Mouse (Mus musculus) MEL (cell line): ENCODE data around the gene Rpia.
"Not testable (repeated sequence)": the region's sequence is repeated elsewhere in the genome, so short reads cannot be mapped to it uniquely, and the experiment has no call there.

Source experiments
- CTCF ChIP-seq, 3 experiments: IDR thresholded peaks in 2 of 3; conservative IDR thresholded peaks in 1 of 3; 2 replicates each; pipeline ENCODE4 v1.5.1; 2011 to 2012; ENCODE audit warnings: low read length in 3 of 3, low read depth in 2 of 3, mild to moderate bottlenecking in 2 of 3, improper control_type of control experiment in 1 of 3, inconsistent platforms in 1 of 3, mixed read lengths in 1 of 3, moderate library complexity in 1 of 3; ENCODE audit not compliant: control insufficient read depth in 1 of 3, insufficient read depth in 1 of 3, poor library complexity in 1 of 3, severe bottlenecking in 1 of 3
- E2F4 ChIP-seq: IDR thresholded peaks from 2 replicates; pipeline ENCODE4 v1.6.1; 2011; ENCODE audit warnings: low read depth, low read length, improper control_type of control experiment, borderline replicate concordance
- ELF1 ChIP-seq: IDR thresholded peaks from 2 replicates; pipeline ENCODE4 v1.6.1; 2014; ENCODE audit warnings: low read depth, mild to moderate bottlenecking, inconsistent platforms, low read length, improper control_type of control experiment, moderate library complexity
- EP300 ChIP-seq, 2 experiments: IDR thresholded peaks; 2 replicates each; pipeline ENCODE4 v1.6.1; 2011; ENCODE audit warnings: improper control_type of control experiment in 2 of 2, low read length in 2 of 2, low read depth in 1 of 2, mild to moderate bottlenecking in 1 of 2
- ETS1 ChIP-seq: IDR thresholded peaks from 2 replicates; pipeline ENCODE4 v1.6.1; 2012; ENCODE audit warnings: low read depth, mild to moderate bottlenecking, inconsistent platforms, low read length, improper control_type of control experiment, moderate library complexity
- POLR2A ChIP-seq, 2 experiments: IDR thresholded peaks; 2 replicates each; pipeline ENCODE4 v1.6.1; 2011 to 2012; ENCODE audit warnings: low read length in 2 of 2, mild to moderate bottlenecking in 2 of 2, control low read depth in 1 of 2, improper control_type of control experiment in 1 of 2, low read depth in 1 of 2, moderate library complexity in 1 of 2; ENCODE audit not compliant: control insufficient read depth in 1 of 2, insufficient read depth in 1 of 2, poor library complexity in 1 of 2
- POLR2AphosphoS5 ChIP-seq: IDR thresholded peaks from 2 replicates; pipeline ENCODE4 v1.6.1; 2012; ENCODE audit warnings: low read depth, borderline replicate concordance, mild to moderate bottlenecking, inconsistent platforms, low read length, moderate library complexity, mixed read lengths
- RAD21 ChIP-seq: IDR thresholded peaks from 2 replicates; pipeline ENCODE4 v1.6.1; 2011; ENCODE audit warnings: mild to moderate bottlenecking, low read depth, low read length, improper control_type of control experiment
- SMC3 ChIP-seq: IDR thresholded peaks from 2 replicates; pipeline ENCODE4 v1.6.1; 2011; ENCODE audit warnings: low read depth, low read length, improper control_type of control experiment

DNA sequence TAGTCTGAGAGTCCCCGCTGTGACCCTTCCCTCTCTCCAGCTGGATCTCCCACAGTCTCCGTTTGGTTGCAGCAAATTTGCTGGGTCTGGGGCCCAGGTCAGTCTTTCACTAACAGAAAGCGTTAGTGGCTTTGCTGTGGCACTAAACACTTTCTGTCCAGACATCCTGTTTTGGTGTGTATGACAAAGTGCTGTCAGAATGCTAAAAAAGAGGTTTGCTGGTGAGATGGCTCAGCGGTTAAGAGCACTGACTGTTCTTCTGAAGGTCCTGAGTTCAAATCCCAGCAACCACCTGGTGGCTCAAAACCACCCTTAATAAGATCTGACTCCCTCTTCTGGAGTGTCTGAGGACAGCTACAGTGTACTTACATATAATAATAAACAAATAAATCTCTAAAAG is 31.2 kb upstream of the Rpia start:
- not testable (repeated sequence) for TF ChIP-seq RAD21; ELF1; POLR2A (IDR thresholded peaks at IDR 0.05; ENCODE audit: control insufficient read depth in 1 of 2, insufficient read depth in 1 of 2, low read depth in 1 of 2, low read length in 2 of 2, poor library complexity in 1 of 2); E2F4; SMC3; CTCF (IDR thresholded peaks at IDR 0.05 in 2 of 3, conservative IDR thresholded peaks at IDR 0.05 in 1 of 3; ENCODE audit: control insufficient read depth in 1 of 3, insufficient read depth in 1 of 3, low read depth in 2 of 3, low read length in 3 of 3, poor library complexity in 1 of 3, severe bottlenecking in 1 of 3); ETS1; POLR2AphosphoS5; EP300 (IDR thresholded peaks at IDR 0.05; ENCODE audit: low read depth in 1 of 2, low read length in 2 of 2)
